Mouse (Mus musculus) megakaryocyte, embryonic 14.5 days (primary cell): ENCODE measurements around the gene Hoxd12.

Experiments
- FLI1 ChIP-seq: IDR thresholded peaks from 2 replicates; pipeline ENCODE4 v1.6.1; 2012; ENCODE audit warnings: low read length, inconsistent platforms, mixed read lengths
- GATA1 ChIP-seq: IDR thresholded peaks from 3 replicates; pipeline ENCODE4 v1.6.1; 2012; ENCODE audit warnings: mixed read lengths, low read length, inconsistent platforms, borderline replicate concordance

DNA sequence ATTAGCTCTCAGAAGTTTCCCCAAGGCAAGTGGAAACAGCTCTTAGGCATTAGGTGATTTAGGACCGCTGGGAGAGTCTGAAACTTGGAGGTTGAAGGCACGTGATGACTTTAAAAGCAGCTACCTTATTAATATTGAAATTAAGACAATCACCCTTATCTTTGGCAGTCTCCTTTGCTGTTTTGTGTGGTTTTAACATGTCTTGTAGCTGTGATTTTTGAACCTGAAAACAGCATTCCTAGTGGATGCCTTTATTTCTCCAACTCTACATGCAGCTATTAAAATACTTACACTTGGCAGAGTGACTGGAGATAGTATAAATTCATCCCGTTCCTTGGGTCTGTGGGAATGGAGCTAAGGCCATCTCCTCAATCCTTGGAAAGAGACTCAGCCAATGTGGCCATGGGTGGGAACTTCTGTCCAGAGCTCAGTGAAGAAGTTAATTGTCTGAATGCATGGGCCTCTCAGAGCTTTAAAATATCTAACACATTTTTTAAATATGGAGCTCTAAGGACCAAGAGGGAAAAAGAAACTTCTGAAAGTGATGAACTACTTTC lies 4.1 kb upstream of the Hoxd12 start:
- TF ChIP-seq GATA1, result no peak
- no peak for TF ChIP-seq FLI1
